Mouse (Mus musculus): ENCODE results near the gene Scamp5.

The Scamp5 gene

GRCm38 (mm10) chr9:57407120-57407905 lies 60.5 kb downstream of the Scamp5 start:
- no peak for DNase-seq

GRCm38 (mm10) chr9:57406395-57406794 lies 61.5 kb downstream of the Scamp5 start:
- DNase-seq: no peak

- no peak for DNase-seq
These were observed 63.8 kb downstream of the Scamp5 start for GRCm38 (mm10) chr9:57404036-57404435.

- no peak for DNase-seq
These were observed 65.3 kb downstream of the Scamp5 start for GRCm38 (mm10) chr9:57402318-57403251.

- DNase-seq: no peak
These were observed 69.1 kb downstream of the Scamp5 start for GRCm38 (mm10) chr9:57398773-57399172.

GRCm38 (mm10) chr9:57392892-57393291 lies 75.0 kb downstream of the Scamp5 start:
- DNase-seq: no peak

Data from cerebellum, postnatal 14 days (tissue).